Mouse (Mus musculus) forebrain, embryonic 14.5 days (tissue): ENCODE data around the gene Usp2. TPM values are rescaled to one million over a fixed set of nuclear protein-coding genes. Genes with fewer than 3 reads are reported as not detected.
A peak's percentile ranks its signal among the peaks of the same experiment; 100 is the strongest.

Source experiments
- ATAC-seq: fragments of 200-750 bp; cut with Nextera tagmentation; 2 replicates; pipeline ENCODE4 v1.8.0; 2017; ENCODE audit warnings: mild to moderate bottlenecking, moderate library complexity
- DNase-seq: peaks from one replicate; pipeline ENCODE4 v3.0.0-alpha.2; 2015; ENCODE audit warnings: low spot score
- H3K27ac ChIP-seq: fragments of 300-500 bp; sonication (generic); 2 replicates; pipeline ENCODE4 v1.5.1; 2014; ENCODE audit warnings: low read depth, mild to moderate bottlenecking, control low read depth, low read length, moderate library complexity
- H3K27me3 ChIP-seq: fragments of 300-500 bp; sonication (generic); replicated peaks from 2 replicates; pipeline ENCODE4 v1.6.1; 2014; ENCODE audit warnings: low read length, control low read depth, mixed read lengths; ENCODE audit not compliant: control insufficient read depth, insufficient read depth
- H3K36me3 ChIP-seq: fragments of 300-500 bp; sonication (generic); 2 replicates; pipeline ENCODE4 v1.6.1; 2014; ENCODE audit warnings: low read length, control low read depth; ENCODE audit not compliant: control insufficient read depth, insufficient read depth
- H3K4me1 ChIP-seq: fragments of 300-500 bp; sonication (generic); 2 replicates; pipeline ENCODE4 v1.6.1; 2014; ENCODE audit warnings: antibody characterized with exemption, low read length, control low read depth; ENCODE audit not compliant: control insufficient read depth, insufficient read depth
- H3K4me2 ChIP-seq: fragments of 300-500 bp; sonication (generic); 2 replicates; pipeline ENCODE4 v1.6.1; 2014; ENCODE audit warnings: mild to moderate bottlenecking, control low read depth, low read length
- H3K4me3 ChIP-seq: fragments of 300-500 bp; sonication (generic); 2 replicates; pipeline ENCODE4 v1.5.1; 2014; ENCODE audit warnings: low read depth, low read length, control low read depth
- H3K9ac ChIP-seq: fragments of 300-500 bp; sonication (generic); 2 replicates; pipeline ENCODE4 v1.6.1; 2014; ENCODE audit warnings: mild to moderate bottlenecking, low read length, control low read depth, moderate library complexity
- H3K9me3 ChIP-seq: fragments of 300-500 bp; sonication (generic); replicated peaks from 2 replicates; pipeline ENCODE4 v1.6.1; 2016; ENCODE audit warnings: low read length, control low read depth, mixed read lengths; ENCODE audit not compliant: control insufficient read depth
- WGBS: fragments of 180-500 bp; shearing (Covaris S2); extraction: QIAGEN DNeasy Blood & Tissue Kit; methylation state at CpG from one replicate; pipeline ENCODE4 v1.1.7; 2014; 5-methylcytosine and 5-hydroxymethylcytosine counted together
- polyA plus RNA-seq: library from polyadenylated mRNA; unstranded; fragments of >200 nt; fragmentation: Nextera tagmentation; extraction: Ambion mirVana; gene quantifications from 2 replicates; pipeline ENCODE4 v1.2.1, GENCODE M21; 2014

Gene Usp2
- polyA plus RNA-seq, 1 experiment from 2014 or later = 8.2 TPM

DNA sequence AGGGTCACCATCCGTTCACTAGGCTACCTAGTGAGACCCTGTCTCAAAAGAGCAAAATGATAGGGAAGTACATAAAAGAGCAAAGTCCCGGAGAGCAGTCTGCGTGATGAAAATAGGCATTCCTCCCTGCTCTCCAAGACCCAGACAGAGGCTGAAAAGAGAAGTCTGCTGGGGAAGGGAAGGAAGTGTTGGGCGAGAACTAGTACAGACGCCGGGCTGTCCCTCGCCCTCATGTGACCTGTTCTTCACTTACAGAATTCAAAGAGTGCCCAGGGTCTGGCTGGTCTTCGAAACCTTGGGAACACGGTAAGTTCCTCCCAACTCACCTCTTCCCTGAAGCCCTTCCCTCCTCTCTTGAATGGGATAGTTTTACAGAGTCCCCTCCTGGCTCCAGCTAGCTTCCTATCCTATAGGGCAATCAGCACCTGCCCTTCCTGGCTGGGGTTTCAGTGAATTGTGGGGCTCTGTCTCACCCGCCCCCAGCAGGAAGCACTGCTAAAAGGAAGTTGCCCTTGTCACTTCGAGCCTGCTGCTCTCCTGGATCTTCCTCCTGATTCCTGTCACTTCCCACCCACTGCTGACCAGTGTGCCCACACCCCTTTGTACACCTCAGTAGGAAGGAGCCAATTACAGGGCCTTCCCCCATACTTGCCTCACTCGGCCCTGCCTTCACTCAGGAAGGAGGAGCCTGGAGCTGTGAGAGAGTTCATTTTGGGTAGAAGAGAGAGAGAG lies 22.2 kb downstream of the Usp2 start:
- DNase-seq (no peak), ATAC-seq (no peak)
- Histone ChIP-seq H3K4me3 (no peak overlapping the region), H3K9ac (no peak overlapping the region), H3K27me3 (peaks cover 8% of the 10 kb centered on the region; the same call in 1 of the 2 replicates), H3K27ac (no peak overlapping the region), H3K9me3 (no peaks in the 10 kb centered on the region), H3K4me1 (peaks cover 14% of the 10 kb centered on the region), H3K36me3 (no peaks in the 10 kb centered on the region; the same call in 1 of the 2 replicates), H3K4me2 (no peak overlapping the region)
- WGBS = 76% methylated on average over 12 of the region's 12 CpGs

- Histone ChIP-seq H3K27me3 (no peaks in the 10 kb centered on the region), H3K9ac (no peak overlapping the region), H3K9me3 (no peaks in the 10 kb centered on the region), H3K36me3 (no peaks in the 10 kb centered on the region; the same call in 1 of the 2 replicates), H3K4me1 (peaks cover 6% of the 10 kb centered on the region; the same call in 1 of the 2 replicates), H3K27ac (no peak overlapping the region), H3K4me2 (peak overlapping the region; percentile 23; the same call in 1 of the 2 replicates), H3K4me3 (0 out of 2 replicates have a peak overlapping the region, but pooled peaks have one; percentile 2)
- 28% methylated on average over 24 of the region's 24 CpGs for WGBS
- ATAC-seq (peak; percentile 67), DNase-seq (peak; percentile 76)
Observed at GRCm38 (mm10) chr9:44093612-44094503, 27.0 kb downstream of the Usp2 start.

GRCm38 (mm10) chr9:44094737-44095136 lies 27.9 kb downstream of the Usp2 start:
- no peak overlapping the region for H3K4me2 ChIP-seq
- WGBS = 82% methylated on average over 3 of the region's 3 CpGs
- no peak overlapping the region for H3K27ac ChIP-seq
- H3K4me3 ChIP-seq = no peak overlapping the region
- H3K36me3 ChIP-seq = no peaks in the 10 kb centered on the region; the same call in 1 of the 2 replicates
- H3K27me3 ChIP-seq = no peaks in the 10 kb centered on the region
- DNase-seq (no peak), ATAC-seq (no peak)
- H3K4me1 ChIP-seq = peaks cover 6% of the 10 kb centered on the region; the same call in 1 of the 2 replicates
- H3K9me3 ChIP-seq = no peaks in the 10 kb centered on the region
- no peak overlapping the region for H3K9ac ChIP-seq

- 87% methylated on average over 9 of the region's 9 CpGs for WGBS
- no peak overlapping the region; the same call in 1 of the 2 replicates for H3K27ac ChIP-seq
- no peaks in the 10 kb centered on the region for H3K27me3 ChIP-seq
- H3K4me3 ChIP-seq = no peak overlapping the region
- H3K36me3 ChIP-seq = no peaks in the 10 kb centered on the region; the same call in 1 of the 2 replicates
- H3K9me3 ChIP-seq = no peaks in the 10 kb centered on the region
- DNase-seq = no peak
- no peak overlapping the region for H3K9ac ChIP-seq
- no peak overlapping the region for H3K4me2 ChIP-seq
- H3K4me1 ChIP-seq = peaks cover 6% of the 10 kb centered on the region; the same call in 1 of the 2 replicates
- no peak for ATAC-seq
Observed at GRCm38 (mm10) chr9:44095781-44096180, 29.0 kb downstream of the Usp2 start.

DNA sequence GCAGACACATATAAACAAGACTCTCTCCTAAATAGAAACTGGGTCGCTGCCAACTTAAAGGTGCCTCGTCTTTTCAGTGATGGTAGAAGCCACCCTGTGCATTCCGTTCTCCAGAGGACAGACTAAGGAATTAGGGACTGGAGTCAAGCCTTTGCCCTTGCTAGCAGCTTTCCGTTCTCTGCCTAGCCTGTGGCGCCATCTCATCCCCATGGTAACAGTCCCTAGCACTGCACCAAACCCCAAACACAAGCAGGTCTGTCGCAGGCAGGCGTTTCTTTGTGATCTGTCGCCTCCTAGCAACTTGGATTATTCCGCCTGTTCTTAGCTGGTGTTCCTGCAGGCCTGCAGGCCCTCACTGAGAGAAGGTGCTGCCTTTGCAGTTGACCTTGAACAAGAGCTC lies 29.7 kb downstream of the Usp2 start:
- Histone ChIP-seq H3K9ac (no peak overlapping the region), H3K4me1 (peaks cover 6% of the 10 kb centered on the region; the same call in 1 of the 2 replicates), H3K36me3 (no peaks in the 10 kb centered on the region; the same call in 1 of the 2 replicates), H3K4me2 (no peak overlapping the region), H3K27me3 (no peaks in the 10 kb centered on the region), H3K27ac (peak overlapping the region; percentile 9; the same call in 1 of the 2 replicates), H3K4me3 (no peak overlapping the region), H3K9me3 (no peaks in the 10 kb centered on the region)
- ATAC-seq = peak; percentile 72
- WGBS = 11% methylated on average over 9 of the region's 9 CpGs
- DNase-seq = peak; percentile 74

DNA sequence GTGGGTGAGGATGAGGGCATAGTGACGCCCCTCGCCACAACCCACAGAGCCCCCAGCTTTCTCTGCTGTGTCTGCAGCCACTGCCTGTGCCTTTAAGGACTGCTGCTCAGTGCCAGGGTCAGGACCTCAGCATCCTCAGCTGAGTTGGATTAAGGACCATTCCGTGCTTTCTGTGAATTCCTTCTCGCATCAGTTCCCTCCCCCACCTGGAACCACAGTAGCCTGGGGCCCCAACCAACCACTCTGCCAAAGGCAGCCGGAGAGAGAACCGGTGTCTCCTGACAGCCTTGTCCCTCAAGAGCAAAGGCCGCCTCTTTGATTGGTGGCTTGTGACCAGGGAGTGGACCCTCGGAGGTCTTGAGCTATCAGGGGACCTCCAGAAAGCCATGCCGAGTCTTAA lies 34.7 kb downstream of the Usp2 start, which contains the start of gene Mfrp:
TSS of gene Mfrp (plus strand) at position 240 of the 400 bp plus-strand sequence.
- H3K4me3 ChIP-seq = no peak within 1 kb of the TSS
- H3K9me3 ChIP-seq = no peaks in the 10 kb centered on the region
- WGBS = 65% methylated on average over 9 of the region's 9 CpGs
- no peak within 1 kb of the TSS for H3K4me2 ChIP-seq
- no peaks in the 10 kb centered on the region for H3K27me3 ChIP-seq
- peaks cover 6% of the 10 kb centered on the region; the same call in 1 of the 2 replicates for H3K4me1 ChIP-seq
- no peak within 1 kb of the TSS for H3K9ac ChIP-seq
- H3K36me3 ChIP-seq = peaks cover 9% of the 10 kb centered on the region; the same call in 1 of the 2 replicates
- no peak for DNase-seq
- no peak for ATAC-seq
- H3K27ac ChIP-seq = no peak within 1 kb of the TSS

DNA sequence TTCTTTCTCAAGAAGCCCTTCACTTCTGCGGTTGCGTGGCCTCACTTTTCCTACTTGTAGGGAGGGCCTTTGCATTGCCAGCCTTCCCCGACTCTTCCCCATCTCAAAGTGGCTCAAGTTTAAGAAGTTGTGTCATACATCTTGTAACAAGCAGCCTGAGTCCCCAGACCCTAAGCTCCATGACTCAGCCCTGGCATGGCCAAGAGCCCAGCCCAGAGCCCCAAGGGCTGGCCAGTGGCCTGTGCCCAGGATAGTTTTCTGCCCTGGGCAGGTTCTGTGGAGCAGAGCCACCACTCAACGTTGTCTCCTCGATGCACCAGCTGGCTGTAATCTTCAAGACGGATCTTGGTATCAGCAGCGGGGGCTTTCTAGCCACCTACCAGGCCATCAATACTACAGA lies 38.1 kb downstream of the Usp2 start:
- H3K9ac ChIP-seq = no peak overlapping the region
- H3K27me3 ChIP-seq = no peaks in the 10 kb centered on the region
- DNase-seq (no peak), ATAC-seq (no peak)
- H3K4me3 ChIP-seq = no peak overlapping the region
- H3K36me3 ChIP-seq = peaks cover 12% of the 10 kb centered on the region; the same call in 1 of the 2 replicates
- no peaks in the 10 kb centered on the region for H3K9me3 ChIP-seq
- H3K27ac ChIP-seq = no peak overlapping the region
- WGBS = 93% methylated on average over 7 of the region's 7 CpGs
- H3K4me1 ChIP-seq = peaks cover 17% of the 10 kb centered on the region
- H3K4me2 ChIP-seq = no peak overlapping the region

GRCm38 (mm10) chr9:44105781-44106180 lies 39.0 kb downstream of the Usp2 start:
- Histone ChIP-seq H3K27ac (no peak overlapping the region), H3K4me1 (peaks cover 22% of the 10 kb centered on the region), H3K4me2 (no peak overlapping the region), H3K9ac (no peak overlapping the region), H3K4me3 (no peak overlapping the region), H3K9me3 (no peaks in the 10 kb centered on the region), H3K27me3 (no peaks in the 10 kb centered on the region), H3K36me3 (peaks cover 12% of the 10 kb centered on the region; the same call in 1 of the 2 replicates)
- no peak for ATAC-seq
- no peak for DNase-seq
- 89% methylated on average over 10 of the region's 10 CpGs for WGBS
